Mouse (Mus musculus) megakaryocyte, embryonic 14.5 days (primary cell): ENCODE results near the gene Ptprf.

Experiments used
- FLI1 ChIP-seq: IDR thresholded peaks from 2 replicates; pipeline ENCODE4 v1.6.1; 2012; ENCODE audit warnings: low read length, inconsistent platforms, mixed read lengths
- GATA1 ChIP-seq: IDR thresholded peaks from 3 replicates; pipeline ENCODE4 v1.6.1; 2012; ENCODE audit warnings: mixed read lengths, low read length, inconsistent platforms, borderline replicate concordance

GRCm38 (mm10) chr4:118272871-118273270 lies 18.3 kb downstream of the Ptprf start:
- TF ChIP-seq FLI1: no peak
- TF ChIP-seq GATA1: no peak
